Mouse (Mus musculus) spleen, postnatal 4 days (tissue): ENCODE results near the gene Cc2d1a.

Experiments used
- DNase-seq, 2 experiments: peaks; one replicate each; pipeline ENCODE4 v3.0.0; 2022; ENCODE audit warnings: low spot score in 2 of 2

Gene Cc2d1a

DNA sequence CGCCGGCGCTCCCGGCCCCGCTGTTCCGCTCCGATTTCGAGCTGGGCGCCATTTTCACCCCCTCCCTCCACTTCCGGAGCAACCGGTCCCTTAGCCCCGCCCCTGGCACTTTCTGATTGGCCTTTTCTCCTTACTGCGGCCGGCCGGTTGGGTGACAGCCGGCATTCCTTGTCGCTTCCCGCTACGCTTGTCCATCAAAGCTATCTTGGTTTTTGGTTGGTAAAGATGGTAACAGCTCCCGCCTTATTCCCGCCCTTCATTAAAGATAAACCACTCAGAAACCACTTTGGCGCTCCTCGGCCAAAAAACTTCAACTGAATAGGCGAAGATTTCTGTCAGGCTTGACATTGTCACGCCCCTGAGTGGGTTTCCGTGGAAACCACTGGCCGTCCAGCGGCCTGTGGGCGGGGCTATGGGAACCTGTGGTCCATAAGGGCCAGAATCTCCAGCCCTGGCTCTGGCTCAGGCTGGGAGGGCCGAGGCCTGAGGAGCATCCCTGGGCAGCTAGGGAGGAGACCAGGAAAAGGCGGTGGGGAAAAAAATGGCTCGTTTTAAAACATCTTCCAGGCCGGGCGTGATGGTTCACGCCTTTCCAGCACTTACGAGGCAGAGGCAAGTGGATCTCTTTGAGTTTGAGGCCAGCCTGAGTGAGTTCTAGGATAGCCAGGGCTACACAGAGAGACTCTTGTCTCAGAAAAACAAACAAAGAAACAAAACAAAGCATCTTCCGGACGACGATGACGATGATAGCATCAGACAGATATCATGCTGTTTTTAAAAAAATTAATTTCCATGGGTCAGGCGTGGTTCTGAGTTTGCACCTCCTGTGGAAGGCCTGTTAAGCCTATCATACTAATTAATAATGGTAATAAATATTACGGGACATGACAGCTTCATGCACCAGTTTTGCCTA, 42.8 kb downstream of the Cc2d1a start, which contains the start of gene Dcaf15:
Dcaf15 (minus strand) TSS at position 72 of the 913 bp plus-strand sequence.
- peak; percentile 99 for DNase-seq

DNA sequence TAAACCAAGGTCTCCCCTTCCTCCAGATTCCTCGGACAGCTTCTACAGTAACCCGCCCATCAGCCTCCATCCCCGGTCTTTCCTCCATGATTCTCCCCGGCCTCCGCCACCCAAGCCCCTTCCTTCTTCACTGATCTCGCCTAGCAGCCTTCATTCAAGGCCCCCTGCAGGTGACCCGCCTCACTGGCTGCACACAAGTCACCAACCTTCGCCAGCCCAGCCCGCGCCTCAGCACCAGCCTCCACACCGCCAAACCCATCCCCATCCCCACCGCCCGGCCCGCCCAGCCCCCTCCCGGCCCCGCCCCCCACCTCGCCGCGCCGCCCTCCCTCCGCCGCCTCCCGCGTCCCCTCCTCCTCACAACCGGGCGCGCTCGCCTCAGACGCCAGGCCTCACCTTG, 43.5 kb downstream of the Cc2d1a start:
- DNase-seq, result peak; percentile 75 to 87

DNA sequence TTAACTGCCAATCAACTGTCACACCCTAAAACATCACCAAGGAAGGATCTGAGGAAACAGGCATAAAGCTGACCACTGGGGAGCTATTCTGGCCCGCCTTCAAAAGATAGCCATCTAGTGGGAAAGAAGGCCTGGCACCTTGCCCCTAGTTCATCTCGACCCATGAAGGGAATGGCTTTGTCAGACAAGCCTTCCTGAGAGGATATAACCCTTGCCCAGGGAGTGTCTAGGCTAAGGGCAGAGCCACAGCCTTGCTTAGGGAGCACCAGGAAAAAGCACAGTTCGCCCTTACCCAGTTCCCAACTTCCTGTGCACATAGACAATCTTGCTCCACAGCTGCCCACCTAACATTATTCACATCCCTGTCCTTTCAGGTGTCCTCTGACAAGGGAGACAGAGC, 44.1 kb downstream of the Cc2d1a start:
- no peak for DNase-seq

DNA sequence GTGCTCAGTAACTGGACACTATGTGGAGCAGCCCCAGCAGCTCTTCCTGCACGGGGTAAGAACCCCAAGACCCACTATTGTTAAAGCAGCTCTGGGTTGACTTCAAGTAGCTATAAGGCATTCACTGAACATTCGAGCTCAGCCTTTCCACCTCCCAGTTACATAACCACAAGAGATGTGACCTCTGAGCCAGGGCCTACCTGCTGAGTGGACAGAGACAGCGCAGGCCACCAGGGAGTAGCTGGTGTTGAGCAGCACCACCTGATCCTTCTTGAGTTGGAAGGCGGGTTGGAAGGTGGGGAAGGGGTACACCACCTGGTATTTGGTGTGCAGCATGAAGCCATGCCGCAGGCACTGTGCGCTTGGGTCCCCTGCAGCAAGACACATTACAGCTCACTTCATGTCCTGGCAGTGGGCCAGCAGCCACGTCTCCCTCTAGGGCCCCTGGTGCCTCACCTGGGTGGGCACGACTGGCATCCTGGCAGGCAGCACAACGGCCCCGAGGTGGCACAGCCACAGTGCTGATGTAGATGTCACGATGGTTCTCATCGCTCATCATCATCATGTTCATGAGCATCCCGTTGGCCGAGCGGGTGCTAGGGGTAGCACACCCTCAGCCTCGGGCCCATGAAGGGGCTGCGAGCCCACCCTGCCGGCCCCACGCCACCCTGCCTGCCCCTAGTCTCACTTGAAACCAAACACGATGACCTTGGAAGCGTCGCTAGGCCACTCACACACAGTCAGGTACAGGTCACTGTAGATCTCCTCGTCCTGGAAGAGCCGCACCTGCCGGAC, 46.1 kb downstream of the Cc2d1a start:
- peak in 1 of 2 experiments; percentile 12 for DNase-seq

DNA sequence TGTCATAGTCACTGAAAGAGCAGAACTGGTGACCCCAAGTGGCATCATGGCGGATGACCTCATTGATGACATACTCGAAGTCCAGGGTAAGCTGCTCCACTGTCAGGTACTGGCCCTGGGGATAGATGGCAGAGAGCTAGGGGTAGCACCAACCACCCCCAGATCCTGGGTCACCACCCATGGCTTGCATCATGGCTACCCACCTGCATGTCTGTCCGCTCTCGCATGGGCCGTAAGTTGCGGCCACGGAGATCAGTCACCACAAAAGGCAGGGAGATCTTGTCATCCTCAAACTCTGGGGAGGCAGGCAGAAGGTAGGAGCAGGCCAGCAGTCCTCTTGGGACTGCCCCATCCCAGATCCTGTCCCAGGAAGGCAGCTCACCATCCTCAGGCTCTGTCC, 49.4 kb downstream of the Cc2d1a start:
- no peak for DNase-seq

DNA sequence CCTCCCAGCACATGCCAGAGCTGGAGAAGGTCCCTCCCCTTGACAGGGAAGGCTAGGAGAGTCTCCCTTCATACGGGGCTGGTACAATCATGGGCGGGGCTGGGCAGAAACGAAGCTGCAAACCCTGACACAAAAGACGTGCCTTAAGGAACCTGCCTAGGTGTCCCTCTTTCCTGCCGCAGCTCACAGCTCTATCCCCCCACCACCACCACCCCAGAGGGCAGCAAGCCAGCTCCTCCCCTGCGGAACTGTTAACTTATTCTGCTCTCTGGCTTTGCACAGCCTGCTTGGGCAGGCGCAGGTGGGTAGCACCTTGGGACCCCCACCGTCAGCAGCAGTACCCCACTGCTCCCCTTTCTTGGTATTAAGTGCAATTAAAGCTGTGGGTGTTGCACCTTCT, 51.7 kb downstream of the Cc2d1a start:
- no peak for DNase-seq

DNA sequence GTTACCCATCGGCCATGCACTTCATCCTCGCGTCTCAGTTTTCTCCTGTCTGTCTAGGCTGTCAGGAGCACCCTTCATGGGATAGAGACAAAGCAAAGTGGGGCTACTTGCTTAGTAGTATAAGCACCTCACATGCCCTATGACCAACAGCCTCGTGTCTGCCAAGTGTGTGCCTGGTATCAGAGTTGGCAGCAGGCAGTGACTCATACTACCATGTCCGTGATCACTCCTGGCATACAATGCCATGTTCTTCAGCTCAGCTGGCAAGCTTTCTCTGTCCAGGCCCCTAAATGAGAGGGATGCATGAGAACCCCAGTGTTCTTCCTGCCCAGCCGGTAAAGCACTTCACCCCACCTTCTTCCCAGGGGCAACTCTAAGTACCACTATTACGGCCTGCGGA, 57.2 kb downstream of the Cc2d1a start:
- no peak for DNase-seq

DNA sequence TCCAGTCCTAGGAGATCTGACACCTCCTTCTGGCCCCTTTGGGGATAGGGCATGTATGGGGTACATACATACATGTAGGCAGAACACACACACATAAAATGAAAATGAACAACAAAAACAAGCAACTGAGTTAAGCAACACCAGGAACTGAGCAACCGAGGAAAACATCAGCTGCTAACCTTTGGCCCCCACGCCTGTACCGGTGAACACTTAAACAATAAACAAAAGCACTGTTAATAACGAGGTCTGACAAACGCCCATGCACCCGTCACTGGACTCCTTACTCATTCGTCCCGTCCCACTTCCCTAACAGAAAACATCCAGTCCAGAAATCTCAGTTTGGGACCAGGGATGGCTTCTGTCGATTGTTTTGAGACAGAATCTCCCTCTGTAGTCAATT, 58.5 kb downstream of the Cc2d1a start:
- no peak for DNase-seq

DNA sequence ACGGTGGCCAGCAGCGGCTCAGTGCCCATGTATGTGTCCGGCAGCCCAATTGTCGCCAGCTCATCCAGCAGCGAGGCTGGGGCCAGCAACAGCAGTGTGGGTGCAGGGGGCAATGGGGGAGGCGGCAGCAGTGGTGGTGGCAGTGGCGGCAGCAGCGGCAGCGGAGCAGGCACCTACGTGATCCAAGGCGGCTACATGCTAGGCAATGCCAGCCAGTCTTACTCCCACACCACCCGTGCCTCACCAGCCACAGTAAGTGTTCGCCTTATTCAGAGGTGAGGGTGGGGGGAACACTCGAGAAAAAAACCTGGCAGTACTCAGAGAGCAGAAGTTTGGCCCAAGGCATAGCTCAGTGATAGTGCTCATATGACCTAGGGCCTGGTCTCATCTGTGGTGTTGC, 59.9 kb downstream of the Cc2d1a start:
- no peak for DNase-seq

DNA sequence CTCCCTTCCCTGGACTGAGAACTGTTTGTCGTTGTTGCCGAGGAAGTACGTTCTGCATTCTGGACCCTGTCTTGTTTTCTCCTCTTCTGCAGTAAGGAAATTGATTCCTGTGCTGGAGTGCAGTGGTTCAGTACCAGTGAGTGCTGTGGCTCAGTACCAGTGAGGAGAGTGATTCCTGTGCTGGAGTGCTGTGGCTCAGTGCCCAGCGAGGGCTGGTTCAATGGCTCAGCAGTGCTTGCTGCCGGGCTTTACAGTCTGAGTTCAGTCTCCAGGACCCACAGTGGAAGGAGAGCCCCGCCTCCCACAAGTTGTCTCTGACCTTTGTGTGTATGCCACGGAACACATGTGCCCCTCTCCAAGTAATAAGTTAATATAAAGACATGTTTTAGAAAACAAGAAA, 60.6 kb downstream of the Cc2d1a start:
- DNase-seq, result no peak

DNA sequence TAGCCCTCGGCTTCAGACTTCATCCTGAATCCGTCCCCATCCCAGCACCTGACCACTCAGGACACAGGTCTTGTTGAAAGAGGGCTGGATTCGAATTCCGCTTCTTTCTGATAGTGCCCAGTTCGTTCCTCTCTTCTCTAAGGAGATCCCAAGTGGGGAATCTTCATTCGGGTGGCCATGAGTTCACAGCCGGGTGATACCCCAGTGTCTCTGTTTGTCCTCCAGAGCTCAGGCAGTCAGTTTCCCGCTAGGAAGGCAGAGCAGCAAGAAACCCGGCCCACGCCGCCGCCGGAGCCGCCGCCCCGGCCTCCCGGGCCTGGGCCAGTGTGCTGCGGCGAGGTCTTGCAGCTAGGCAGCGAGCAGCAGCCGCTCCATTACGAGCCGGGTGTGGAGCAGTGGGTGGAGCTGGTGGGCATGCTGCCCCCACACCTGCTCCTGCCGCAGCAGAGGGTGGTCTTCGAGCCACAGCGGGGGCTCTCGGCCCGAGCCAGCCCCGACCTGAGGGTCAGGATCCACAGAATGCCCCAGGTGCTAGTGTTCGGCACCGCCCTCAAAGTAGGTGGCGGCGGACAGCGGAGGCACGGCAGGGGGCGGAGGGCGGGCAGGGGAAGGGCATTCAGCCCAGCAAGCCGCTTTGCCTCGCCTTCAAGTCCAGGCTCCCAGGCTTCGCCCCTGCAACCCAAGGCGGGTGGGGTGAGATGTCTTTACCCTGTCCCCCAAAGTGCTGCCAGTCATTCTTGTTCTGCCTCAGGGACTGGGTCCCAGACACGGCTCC, 63.2 kb downstream of the Cc2d1a start:
- no peak for DNase-seq

DNA sequence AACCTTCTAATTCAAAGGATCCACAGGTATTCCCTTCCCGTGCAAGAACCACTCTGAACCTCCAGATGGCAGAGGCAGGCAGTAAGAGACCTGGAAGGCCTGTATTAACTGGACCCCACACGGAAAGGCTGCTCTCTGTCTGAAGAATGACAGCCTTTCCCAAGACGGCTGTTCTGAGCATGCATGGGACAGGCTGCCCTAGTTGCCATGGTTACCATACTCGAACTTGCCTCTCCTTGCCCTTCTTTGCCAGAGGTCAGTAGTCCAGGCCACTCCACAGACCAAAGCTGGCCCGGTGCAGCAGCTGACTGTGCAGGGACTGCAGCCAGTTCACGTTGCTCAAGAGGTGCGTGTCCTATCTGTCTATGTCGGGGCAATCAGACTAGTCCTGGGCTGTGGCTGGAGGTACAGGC, 63.9 kb downstream of the Cc2d1a start:
- no peak for DNase-seq
